Mouse (Mus musculus): Measurements from ENCODE around the gene Aox3.
A peak's percentile ranks its signal among the peaks of the same experiment; 100 is the strongest.

GRCm38 (mm10) chr1:58156747-58157146, 43.8 kb downstream of the Aox3 start:
- TF ChIP-seq CTCF (conservative IDR thresholded peaks at IDR 0.05 in 1 of 2, IDR thresholded peaks at IDR 0.05 in 1 of 2; ENCODE audit: low read depth in 2 of 2, low read length in 2 of 2) = peak; percentile 65 to 97
- TF ChIP-seq ZKSCAN1 (IDR thresholded peaks at IDR 0.05; ENCODE audit: borderline replicate concordance, low read depth, low read length) = no peak
- no peak for TF ChIP-seq EP300 (IDR thresholded peaks at IDR 0.05; ENCODE audit: low read length)
- TF ChIP-seq MAX (IDR thresholded peaks at IDR 0.05; ENCODE audit: low read length) = no peak
- no peak for TF ChIP-seq POLR2A (IDR thresholded peaks at IDR 0.05; ENCODE audit: low read depth, low read length)
- no peak for TF ChIP-seq CHD1 (IDR thresholded peaks at IDR 0.05; ENCODE audit: low read depth, low read length)
- peak; percentile 98 for TF ChIP-seq SMC3 (IDR thresholded peaks at IDR 0.05; ENCODE audit: low read depth, low read length)
- TF ChIP-seq ELF1 (IDR thresholded peaks at IDR 0.05; ENCODE audit: low read depth, low read length) = no peak
- no peak for TF ChIP-seq USF1 (IDR thresholded peaks at IDR 0.05; ENCODE audit: low read depth, low read length)
- TF ChIP-seq NELFE (IDR thresholded peaks at IDR 0.05; ENCODE audit: low read depth, low read length) = 0 out of 2 replicates have a peak, but pooled peaks have one; percentile 25
- peak; percentile 44; the same call in 1 of the 2 replicates for TF ChIP-seq MEF2A (IDR thresholded peaks at IDR 0.05; ENCODE audit: borderline replicate concordance, low read depth, low read length)
- no peak for TF ChIP-seq NRF1 (IDR thresholded peaks at IDR 0.05; ENCODE audit: low read depth, low read length)
- TF ChIP-seq POLR2AphosphoS2 (IDR thresholded peaks at IDR 0.05; ENCODE audit: low read depth, low read length) = no peak

Data from CH12.LX (cell line).